Mouse (Mus musculus): Measurements from ENCODE around the gene Haus4. TPM values are rescaled to one million over a fixed set of nuclear protein-coding genes. Genes with fewer than 3 reads are reported as not detected.

The Haus4 gene
- polyA plus RNA-seq, 1 experiment from 2014 or later, result 53.2 TPM

Other genes starting within 250 kb of the Haus4 start
- gene Oxa1l, start 193.8 kb downstream of the Haus4 start, polyA plus RNA-seq (2015; fragmentation: Nextera tagmentation; extraction: Ambion mirVana), result 50.9 and 61.0 TPM in 2 replicates
- 11.0 and 11.4 TPM in 2 replicates for gene Slc7a7, start 136.8 kb downstream of the Haus4 start, polyA plus RNA-seq (2015; fragmentation: Nextera tagmentation; extraction: Ambion mirVana)
- 265 and 305 TPM in 2 replicates for gene Mrpl52, start 127.7 kb downstream of the Haus4 start, polyA plus RNA-seq (2015; fragmentation: Nextera tagmentation; extraction: Ambion mirVana)
- gene Mmp14, start 123.0 kb downstream of the Haus4 start, polyA plus RNA-seq (2015; fragmentation: Nextera tagmentation; extraction: Ambion mirVana), result 155 and 168 TPM in 2 replicates
- gene Lrp10, start 90.5 kb downstream of the Haus4 start, polyA plus RNA-seq (2015; fragmentation: Nextera tagmentation; extraction: Ambion mirVana), result 46.8 and 54.6 TPM in 2 replicates
- gene Rem2, start 78.5 kb downstream of the Haus4 start, polyA plus RNA-seq (2015; fragmentation: Nextera tagmentation; extraction: Ambion mirVana), result 6.3 and 6.8 TPM in 2 replicates
- gene Prmt5, start 37.1 kb downstream of the Haus4 start, polyA plus RNA-seq (2015; fragmentation: Nextera tagmentation; extraction: Ambion mirVana), result 101 and 104 TPM in 2 replicates
- 45.9 and 50.4 TPM in 2 replicates for gene Ajuba, start 22.9 kb upstream of the Haus4 start, polyA plus RNA-seq (2015; fragmentation: Nextera tagmentation; extraction: Ambion mirVana)
- 10.2 and 11.3 TPM in 2 replicates for gene 4931414P19Rik, start 51.4 kb upstream of the Haus4 start, polyA plus RNA-seq (2015; fragmentation: Nextera tagmentation; extraction: Ambion mirVana)
- gene Psmb5, start 63.4 kb upstream of the Haus4 start, polyA plus RNA-seq (2015; fragmentation: Nextera tagmentation; extraction: Ambion mirVana), result 422 and 424 TPM in 2 replicates
- gene Psmb11, start 66.8 kb upstream of the Haus4 start, polyA plus RNA-seq (2015; fragmentation: Nextera tagmentation; extraction: Ambion mirVana), result not detected in 2 replicates
- gene Gm17606, start 86.3 kb upstream of the Haus4 start, polyA plus RNA-seq (2015; fragmentation: Nextera tagmentation; extraction: Ambion mirVana), result not detected in 2 replicates
- 3.1 and 4.5 TPM in 2 replicates for gene Cdh24, start 86.7 kb upstream of the Haus4 start, polyA plus RNA-seq (2015; fragmentation: Nextera tagmentation; extraction: Ambion mirVana)
- gene 1700123O20Rik, start 131.6 kb upstream of the Haus4 start, polyA plus RNA-seq (2015; fragmentation: Nextera tagmentation; extraction: Ambion mirVana), result 85.9 and 88.7 TPM in 2 replicates
- 142 and 145 TPM in 2 replicates for gene Acin1, start 132.3 kb upstream of the Haus4 start, polyA plus RNA-seq (2015; fragmentation: Nextera tagmentation; extraction: Ambion mirVana)
- gene Gm29776, start 144.2 kb upstream of the Haus4 start, polyA plus RNA-seq (2015; fragmentation: Nextera tagmentation; extraction: Ambion mirVana), result 0.09 and 0.21 TPM in 2 replicates
- gene Cebpe, start 157.6 kb upstream of the Haus4 start, polyA plus RNA-seq (2015; fragmentation: Nextera tagmentation; extraction: Ambion mirVana), result 0.21 TPM in 1 of 2 replicates, not detected in the other
- 12.8 and 14.2 TPM in 2 replicates for gene Slc7a8, start 227.3 kb upstream of the Haus4 start, polyA plus RNA-seq (2015; fragmentation: Nextera tagmentation; extraction: Ambion mirVana)

Data from kidney, embryonic 15.5 days (tissue).